Mouse (Mus musculus) heart, embryonic 16.5 days (tissue): ENCODE data around the gene Prps1l3. TPM values are rescaled to one million over a fixed set of nuclear protein-coding genes. Genes with fewer than 3 reads are reported as not detected.
A peak's percentile ranks its signal among the peaks of the same experiment; 100 is the strongest.

Experiments used
- ATAC-seq: fragments of 200-750 bp; cut with Nextera tagmentation; replicated peaks from 2 replicates; pipeline ENCODE4 v1.8.0; 2017; ENCODE audit warnings: moderate number of reproducible peaks; ENCODE audit not compliant: insufficient read depth, low FRiP score; ENCODE audit errors: extremely low read depth
- H3K27ac ChIP-seq: fragments of 300-500 bp; sonication (generic); 2 replicates; pipeline ENCODE4 v1.5.1; 2014; ENCODE audit warnings: mild to moderate bottlenecking, low read length, control low read depth, moderate library complexity
- H3K27me3 ChIP-seq: fragments of 300-500 bp; sonication (generic); 2 replicates; pipeline ENCODE4 v1.6.1; 2014; ENCODE audit warnings: low read length, mixed read lengths; ENCODE audit not compliant: control insufficient read depth, insufficient read depth
- H3K36me3 ChIP-seq: fragments of 300-500 bp; sonication (generic); 2 replicates; pipeline ENCODE4 v1.6.1; 2014; ENCODE audit not compliant: control insufficient read depth, insufficient read depth
- H3K4me1 ChIP-seq: fragments of 300-500 bp; sonication (generic); 2 replicates; pipeline ENCODE4 v1.6.1; 2014; ENCODE audit warnings: low read length, mixed read lengths; ENCODE audit not compliant: control insufficient read depth, insufficient read depth
- H3K4me2 ChIP-seq: fragments of 300-500 bp; sonication (generic); 2 replicates; pipeline ENCODE4 v1.6.1; 2014; ENCODE audit warnings: low read depth, mild to moderate bottlenecking, control low read depth, low read length
- H3K4me3 ChIP-seq: fragments of 300-500 bp; sonication (generic); 2 replicates; pipeline ENCODE4 v1.5.1; 2014; ENCODE audit warnings: mild to moderate bottlenecking, control low read depth, low read length
- H3K9ac ChIP-seq: fragments of 300-500 bp; sonication (generic); 2 replicates; pipeline ENCODE4 v1.6.1; 2014; ENCODE audit warnings: low read length, control low read depth
- H3K9me3 ChIP-seq: fragments of 300-500 bp; sonication (generic); replicated peaks from 2 replicates; pipeline ENCODE4 v1.6.1; 2016; ENCODE audit warnings: low read length; ENCODE audit not compliant: control insufficient read depth
- WGBS: fragments of 180-500 bp; shearing (Covaris S2); extraction: QIAGEN DNeasy Blood & Tissue Kit; methylation state at CpG from one replicate; pipeline ENCODE4 v1.1.7; 2014; 5-methylcytosine and 5-hydroxymethylcytosine counted together
- polyA plus RNA-seq: library from polyadenylated mRNA; unstranded; fragments of >200 nt; fragmentation: Nextera tagmentation; extraction: Ambion mirVana; gene quantifications from 2 replicates; pipeline ENCODE4 v1.2.1, GENCODE M21; 2015

Prps1l3 gene
- polyA plus RNA-seq = 37.6 and 43.0 TPM in 2 replicates

DNA sequence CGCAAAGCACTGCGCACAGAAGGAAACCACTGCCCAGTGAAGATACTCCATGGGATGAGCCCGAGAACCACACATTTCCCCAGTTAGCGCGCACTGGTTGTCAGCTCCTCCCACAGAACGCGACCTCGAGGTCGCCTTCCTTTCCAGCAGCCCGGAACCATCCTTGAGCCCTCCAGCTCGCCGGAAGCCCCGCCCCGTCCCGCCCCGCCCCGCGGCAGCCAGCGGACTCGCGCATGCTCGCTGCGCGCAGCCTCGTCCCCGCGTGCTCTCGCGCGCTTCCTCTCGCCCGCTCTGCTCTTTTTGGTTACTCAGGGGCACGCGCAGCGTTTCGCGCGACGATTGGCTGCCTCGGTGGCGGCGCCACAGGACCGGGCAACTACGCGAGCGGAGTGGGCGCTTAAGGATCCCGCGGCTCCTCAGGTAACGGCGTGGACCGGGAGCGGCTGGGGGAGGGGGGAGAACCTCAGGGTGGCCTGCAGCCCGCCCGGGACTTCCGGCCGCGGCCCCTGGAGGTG, at the start of gene Prps1l3, which contains the start of gene Mipol1:
TSS of gene Prps1l3 (plus strand) at position 221 of the 515 bp plus-strand sequence.
TSS of gene Mipol1 (plus strand) at position 236 of the 515 bp plus-strand sequence.
- H3K27ac ChIP-seq = peak within 1 kb of the TSS; percentile 86
- WGBS = under 1% methylated on average over 58 of the region's 58 CpGs
- no peaks in the 10 kb centered on the region for H3K27me3 ChIP-seq
- H3K36me3 ChIP-seq = no peaks in the 10 kb centered on the region
- peak; percentile 98 for ATAC-seq
- H3K4me1 ChIP-seq = peaks cover 8% of the 10 kb centered on the region
- peak within 1 kb of the TSS; percentile 65 for H3K4me3 ChIP-seq
- H3K9ac ChIP-seq = peak within 1 kb of the TSS; percentile 87
- H3K4me2 ChIP-seq = peak within 1 kb of the TSS; percentile 60
- H3K9me3 ChIP-seq = no peaks in the 10 kb centered on the region

DNA sequence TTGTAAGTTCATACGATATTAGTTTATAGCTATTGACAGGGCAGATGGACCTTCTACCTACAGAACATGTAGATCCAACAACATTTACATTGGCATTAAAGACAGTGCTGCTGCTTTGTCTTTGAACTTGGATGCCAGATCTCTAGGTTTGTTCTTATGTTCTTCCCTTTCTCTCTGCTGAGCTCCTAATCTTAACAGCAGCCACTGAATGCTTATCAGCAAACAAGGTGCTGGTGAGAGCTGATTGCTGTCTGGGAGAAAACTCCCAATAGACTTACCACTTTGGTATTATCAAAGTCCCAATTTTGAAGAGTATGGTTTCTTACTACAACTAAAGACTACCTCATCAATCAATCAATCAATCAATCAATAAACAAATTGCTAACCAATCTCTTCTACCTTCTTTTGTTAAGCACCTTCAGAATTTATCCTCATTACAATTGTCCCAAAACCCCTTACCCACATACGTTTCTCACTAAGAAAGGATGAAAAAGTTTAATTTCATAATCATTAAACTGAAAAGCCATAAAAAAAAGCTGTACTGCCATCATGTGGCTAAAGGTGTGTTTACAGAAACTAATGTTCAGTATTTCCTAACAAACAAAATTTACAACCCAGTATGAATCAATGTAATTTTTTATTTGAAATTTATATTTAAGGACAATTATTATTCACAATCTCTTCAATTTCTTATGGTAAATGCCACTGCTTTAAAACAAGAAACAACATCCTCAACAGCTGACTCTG, 45.6 kb upstream of the Prps1l3 start:
- H3K9me3 ChIP-seq = no peaks in the 10 kb centered on the region
- ATAC-seq = no peak
- no peak overlapping the region for H3K9ac ChIP-seq
- no peak overlapping the region for H3K27ac ChIP-seq
- no peak overlapping the region for H3K4me3 ChIP-seq
- WGBS = 53% methylated on average over 2 of the region's 2 CpGs
- no peaks in the 10 kb centered on the region for H3K36me3 ChIP-seq
- peaks cover 4% of the 10 kb centered on the region; the same call in 1 of the 2 replicates for H3K4me1 ChIP-seq
- H3K4me2 ChIP-seq = no peak overlapping the region
- no peaks in the 10 kb centered on the region for H3K27me3 ChIP-seq

DNA sequence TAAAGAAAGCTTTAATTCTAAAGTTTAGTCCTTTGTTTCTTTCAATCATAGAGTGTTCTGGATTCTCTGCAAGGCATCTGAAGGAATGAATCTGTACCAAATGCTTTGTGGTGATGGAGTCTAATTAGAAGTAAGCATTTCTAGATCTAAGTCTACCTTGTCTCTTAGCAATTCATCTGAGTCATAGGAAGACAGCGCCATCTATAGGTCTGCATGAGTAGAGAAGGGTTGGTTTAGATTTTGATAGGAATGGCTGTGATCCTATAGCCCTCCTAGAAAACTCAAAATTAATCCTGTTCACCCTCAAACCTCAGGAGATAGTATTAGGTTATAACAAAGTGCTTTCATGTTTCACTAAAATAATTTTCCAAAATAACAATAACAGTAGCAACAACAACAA, 44.7 kb upstream of the Prps1l3 start:
- Histone ChIP-seq H3K9ac (no peak overlapping the region), H3K27ac (no peak overlapping the region), H3K36me3 (no peaks in the 10 kb centered on the region), H3K4me1 (no peaks in the 10 kb centered on the region), H3K9me3 (no peaks in the 10 kb centered on the region), H3K4me2 (no peak overlapping the region), H3K4me3 (no peak overlapping the region), H3K27me3 (no peaks in the 10 kb centered on the region)
- 0% methylated on average over 1 of the region's 1 CpGs for WGBS
- ATAC-seq = no peak

DNA sequence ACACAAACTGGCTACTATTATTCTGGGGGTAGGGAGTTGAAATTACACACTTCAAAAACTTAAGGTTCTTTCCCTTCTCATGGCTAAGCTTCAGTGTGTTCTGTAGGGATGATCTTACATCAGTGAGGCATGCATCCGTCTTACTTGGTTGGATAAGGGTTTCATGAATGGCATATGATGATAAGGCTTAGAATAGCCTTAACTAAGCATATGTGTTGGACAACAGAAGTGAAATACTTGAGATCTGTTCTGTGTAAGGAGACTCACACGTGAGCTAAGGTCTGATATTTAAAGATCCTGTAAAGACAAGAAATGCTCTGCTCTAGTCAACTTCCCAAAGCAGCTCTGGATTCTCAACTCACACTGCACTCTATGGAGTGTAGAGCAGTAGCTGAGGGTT, 44.1 kb upstream of the Prps1l3 start:
- Histone ChIP-seq H3K36me3 (no peaks in the 10 kb centered on the region), H3K4me1 (no peaks in the 10 kb centered on the region), H3K4me2 (no peak overlapping the region), H3K9ac (no peak overlapping the region), H3K4me3 (no peak overlapping the region), H3K27me3 (no peaks in the 10 kb centered on the region), H3K9me3 (no peaks in the 10 kb centered on the region), H3K27ac (no peak overlapping the region)
- no peak for ATAC-seq
- WGBS = 52% methylated on average over 2 of the region's 2 CpGs

DNA sequence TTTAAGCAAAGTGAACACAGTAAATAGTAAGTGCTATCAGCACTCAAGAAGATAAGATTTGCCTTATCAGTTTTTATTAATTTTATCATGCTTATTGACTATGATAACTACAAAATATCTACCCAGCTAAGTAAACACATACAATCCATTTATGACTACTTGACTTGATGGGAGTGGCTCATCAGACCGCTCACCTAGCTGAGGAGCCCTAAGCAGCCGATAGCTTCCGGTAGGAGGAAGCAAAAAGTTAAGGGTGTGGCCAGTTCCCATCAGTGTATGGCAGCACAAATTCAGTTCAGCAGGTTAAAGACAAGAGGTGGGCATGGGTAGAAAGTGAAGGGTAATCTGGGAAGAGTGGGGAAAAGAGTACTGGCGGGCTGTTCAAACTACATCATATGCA, 43.2 kb upstream of the Prps1l3 start:
- Histone ChIP-seq H3K4me1 (no peaks in the 10 kb centered on the region), H3K4me2 (no peak overlapping the region), H3K36me3 (no peaks in the 10 kb centered on the region), H3K27me3 (no peaks in the 10 kb centered on the region), H3K9me3 (no peaks in the 10 kb centered on the region), H3K27ac (no peak overlapping the region), H3K4me3 (no peak overlapping the region), H3K9ac (no peak overlapping the region)
- 87% methylated on average over 4 of the region's 4 CpGs for WGBS
- ATAC-seq = no peak

DNA sequence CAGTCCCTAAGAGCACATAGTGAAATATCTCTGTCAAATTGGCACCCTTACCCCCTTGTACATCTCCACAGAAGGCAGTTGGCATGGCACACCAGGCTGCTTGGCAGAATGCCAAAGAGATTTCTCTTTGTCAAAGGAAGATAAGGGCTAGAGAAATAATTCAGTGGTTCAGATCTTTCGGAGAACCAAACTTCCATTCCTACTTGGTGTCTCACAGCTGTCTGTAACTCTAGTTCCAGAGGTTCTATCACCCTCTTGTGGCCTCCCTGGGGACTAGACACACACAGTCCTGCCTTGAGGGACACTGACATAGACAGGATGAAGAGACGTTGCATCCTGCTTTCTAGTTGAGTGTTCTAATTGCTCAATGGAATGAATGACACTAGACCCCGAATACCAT, 35.6 kb upstream of the Prps1l3 start:
- H3K4me3 ChIP-seq = no peak overlapping the region
- no peaks in the 10 kb centered on the region for H3K4me1 ChIP-seq
- no peak overlapping the region for H3K27ac ChIP-seq
- ATAC-seq = 0 out of 2 replicates have a peak, but pooled peaks have one; percentile 41
- H3K9ac ChIP-seq = no peak overlapping the region
- 15% methylated on average over 3 of the region's 3 CpGs for WGBS
- no peaks in the 10 kb centered on the region for H3K36me3 ChIP-seq
- no peak overlapping the region for H3K4me2 ChIP-seq
- peaks cover 4% of the 10 kb centered on the region; the same call in 1 of the 2 replicates for H3K27me3 ChIP-seq
- H3K9me3 ChIP-seq = no peaks in the 10 kb centered on the region

DNA sequence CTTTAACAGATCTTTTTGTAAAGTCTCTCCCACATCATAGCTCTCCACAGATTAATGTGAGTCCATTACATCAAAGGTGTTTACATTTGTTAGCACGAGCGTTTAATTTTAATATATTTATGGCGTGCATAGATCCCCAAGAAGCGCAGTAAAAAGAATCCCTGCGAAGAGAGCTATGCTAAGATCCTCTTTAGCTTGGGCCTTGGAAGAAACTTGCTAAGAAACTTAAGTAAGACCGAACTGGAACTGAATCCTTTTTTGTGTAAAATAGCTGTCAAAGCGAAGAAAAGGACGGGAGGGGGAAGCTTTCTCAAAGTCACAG, 34.0 kb upstream of the Prps1l3 start:
- H3K27me3 ChIP-seq = peaks cover 4% of the 10 kb centered on the region; the same call in 1 of the 2 replicates
- no peak overlapping the region for H3K27ac ChIP-seq
- H3K9ac ChIP-seq = peak overlapping the region; percentile 67
- WGBS = 24% methylated on average over 8 of the region's 8 CpGs
- peak overlapping the region; percentile 56 for H3K4me3 ChIP-seq
- peak overlapping the region; percentile 90 for H3K4me2 ChIP-seq
- ATAC-seq = no peak
- H3K36me3 ChIP-seq = no peaks in the 10 kb centered on the region
- H3K9me3 ChIP-seq = no peaks in the 10 kb centered on the region
- H3K4me1 ChIP-seq = no peaks in the 10 kb centered on the region

DNA sequence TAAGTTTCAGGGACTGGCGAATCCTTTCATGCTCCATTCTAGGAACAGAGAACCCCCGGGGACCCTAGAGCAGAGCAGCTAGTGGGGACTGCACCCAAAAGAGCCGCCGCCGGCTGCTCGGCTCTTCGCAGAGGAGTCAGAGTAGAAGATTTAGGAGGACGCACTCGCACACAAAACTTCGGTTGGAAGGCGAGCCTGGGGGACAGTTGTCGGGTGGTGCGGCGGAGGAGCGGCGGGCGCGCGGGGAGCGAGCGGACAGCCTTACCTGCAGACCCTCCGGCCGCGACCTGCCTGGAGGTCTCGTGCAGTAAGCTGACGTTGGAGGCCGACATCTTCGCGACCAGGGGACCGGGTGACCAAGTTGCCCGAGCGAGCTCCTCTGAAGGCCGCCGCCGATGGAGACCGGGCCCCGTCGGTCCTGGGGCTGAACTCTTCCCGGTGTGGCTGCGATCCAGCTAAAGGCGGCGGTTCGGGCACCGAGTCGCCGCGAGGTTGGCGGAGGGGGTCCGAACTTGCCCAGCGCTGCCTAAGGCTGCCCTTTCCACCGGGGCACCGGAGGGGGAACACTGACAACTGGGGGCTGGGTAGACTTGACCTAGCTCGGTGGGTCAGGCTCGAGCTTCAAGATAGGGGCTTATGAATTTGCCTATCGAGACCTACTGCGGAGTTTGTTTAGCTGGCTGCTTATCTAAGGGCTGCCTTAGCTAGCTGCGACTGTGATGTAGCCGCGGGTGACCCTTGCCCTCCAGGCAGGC, 33.4 kb upstream of the Prps1l3 start:
- peak; percentile 14 for ATAC-seq
- WGBS = 2% methylated on average over 59 of the region's 59 CpGs
- peak overlapping the region; percentile 67 for H3K9ac ChIP-seq
- no peaks in the 10 kb centered on the region for H3K4me1 ChIP-seq
- H3K4me3 ChIP-seq = peak overlapping the region; percentile 56
- H3K27ac ChIP-seq = no peak overlapping the region
- peaks cover 4% of the 10 kb centered on the region; the same call in 1 of the 2 replicates for H3K27me3 ChIP-seq
- peak overlapping the region; percentile 90 for H3K4me2 ChIP-seq
- no peaks in the 10 kb centered on the region for H3K36me3 ChIP-seq
- no peaks in the 10 kb centered on the region for H3K9me3 ChIP-seq
